Mouse (Mus musculus): Measurements from ENCODE around the gene Cdk8.
"Not testable (repeated sequence)": the region's sequence is repeated elsewhere in the genome, so short reads cannot be mapped to it uniquely, and the experiment has no call there.

- TF ChIP-seq CTCF (conservative IDR thresholded peaks at IDR 0.05; ENCODE audit: low read length); POU5F1 (IDR thresholded peaks at IDR 0.05; ENCODE audit: borderline replicate concordance, low read length): not testable (repeated sequence)
These were observed 45.8 kb upstream of the Cdk8 start, which contains the start of gene 1700001J03Rik for GRCm38 (mm10) chr5:146185204-146185603.
